Mouse (Mus musculus): Measurements from ENCODE around the gene Pfdn4. TPM values are rescaled to one million over a fixed set of nuclear protein-coding genes. Genes with fewer than 3 reads are reported as not detected.

Gene Pfdn4
- polyA plus RNA-seq, 1 experiment from 2014 or later = 118 TPM

DNA sequence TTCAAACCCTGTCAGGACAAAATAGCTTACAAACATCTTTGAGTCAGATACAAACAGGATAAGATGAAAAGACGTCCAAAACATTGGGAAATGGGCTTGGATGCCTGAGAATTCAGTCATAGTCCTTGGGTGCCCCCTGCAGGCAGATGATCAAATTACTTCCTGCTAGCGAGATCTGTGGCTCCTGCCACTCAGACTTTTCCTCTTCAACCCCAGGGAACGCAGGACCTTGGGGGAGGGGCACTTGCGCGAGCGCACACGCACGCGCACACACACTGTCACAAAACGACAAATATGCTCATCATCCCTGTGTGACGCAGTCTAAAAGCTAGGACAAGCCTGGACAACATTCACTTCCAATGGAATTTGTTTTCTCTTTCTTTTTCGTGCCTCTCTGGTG lies 12.6 kb downstream of the Pfdn4 start:
- H3K9me3 ChIP-seq (ENCODE audit: control insufficient read depth, low read length) = no peaks in the 10 kb centered on the region
- H3K4me3 ChIP-seq (ENCODE audit: low read depth, low read length) = peak overlapping the region; percentile 17
- no peak overlapping the region for H3K27ac ChIP-seq (ENCODE audit: low read depth, low read length)
- peak overlapping the region; percentile 35; the same call in 1 of the 2 replicates for H3K9ac ChIP-seq (ENCODE audit: low read length)
- peaks cover 14% of the 10 kb centered on the region; the same call in 1 of the 2 replicates for H3K4me1 ChIP-seq (ENCODE audit: control insufficient read depth, insufficient read depth, low read length)
- no peaks in the 10 kb centered on the region for H3K36me3 ChIP-seq (ENCODE audit: control insufficient read depth, insufficient read depth, low read length)
- ATAC-seq (ENCODE audit: low FRiP score) = 0 out of 2 replicates have a peak, but pooled peaks have one; percentile 31
- WGBS = 3% methylated on average over 12 of the region's 12 CpGs
- peak; percentile 99 for DNase-seq (ENCODE audit: low spot score, missing footprints)
- peak overlapping the region; percentile 46 for H3K4me2 ChIP-seq
- no peaks in the 10 kb centered on the region for H3K27me3 ChIP-seq (ENCODE audit: control insufficient read depth, insufficient read depth, low read length)

DNA sequence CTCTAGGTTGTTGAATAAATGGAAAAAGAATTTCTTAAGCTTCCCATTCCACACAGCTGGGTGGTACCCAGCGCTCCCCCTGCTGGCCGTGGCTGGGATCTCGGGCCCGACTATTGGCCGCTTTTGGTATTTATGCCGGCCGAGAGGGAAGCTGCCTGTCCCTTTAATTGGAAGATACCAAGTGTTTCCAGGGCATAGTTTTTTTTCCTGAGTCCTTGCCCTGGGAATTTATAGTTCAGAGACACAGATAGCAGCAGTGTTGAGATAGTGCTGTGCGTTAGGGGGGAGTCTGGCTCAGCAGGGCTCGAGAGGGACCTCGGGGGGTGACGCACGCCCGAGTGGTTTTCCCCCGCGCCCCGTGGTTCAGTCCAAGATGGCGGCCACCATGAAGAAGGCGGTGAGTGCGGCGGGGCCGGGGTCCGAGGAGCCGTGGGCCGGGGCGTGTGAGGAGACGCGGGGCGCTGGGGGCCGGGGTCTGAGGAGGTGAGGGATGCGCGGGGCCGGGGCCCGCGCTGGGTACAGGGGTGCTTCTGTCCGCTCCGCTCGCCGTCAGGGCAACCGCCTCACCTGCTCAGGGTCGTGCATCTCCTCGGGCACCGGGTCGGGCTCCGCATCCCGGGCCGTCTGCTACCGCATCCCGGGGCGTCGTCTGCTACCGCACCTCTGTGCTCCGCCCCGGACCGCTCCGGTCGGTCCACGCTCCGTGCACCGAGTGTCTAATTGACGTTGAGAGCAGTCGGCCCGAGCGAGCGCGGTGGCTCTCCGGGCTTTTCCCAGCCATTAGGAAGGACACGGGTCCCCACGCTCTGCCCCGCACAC lies 15.1 kb downstream of the Pfdn4 start:
- H3K27me3 ChIP-seq (ENCODE audit: control insufficient read depth, insufficient read depth, low read length) = no peaks in the 10 kb centered on the region
- DNase-seq (ENCODE audit: low spot score, missing footprints) (peak; percentile 100), ATAC-seq (ENCODE audit: low FRiP score) (peak; percentile 81)
- H3K4me1 ChIP-seq (ENCODE audit: control insufficient read depth, insufficient read depth, low read length) = peaks cover 14% of the 10 kb centered on the region; the same call in 1 of the 2 replicates
- under 1% methylated on average over 61 of the region's 69 CpGs for WGBS
- no peaks in the 10 kb centered on the region; the same call in 1 of the 2 replicates for H3K36me3 ChIP-seq (ENCODE audit: control insufficient read depth, insufficient read depth, low read length)
- peak overlapping the region; percentile 83 for H3K4me2 ChIP-seq
- peak overlapping the region; percentile 25; the same call in 1 of the 2 replicates for H3K27ac ChIP-seq (ENCODE audit: low read depth, low read length)
- peak overlapping the region; percentile 97 for H3K9ac ChIP-seq (ENCODE audit: low read length)
- peak overlapping the region; percentile 97 for H3K4me3 ChIP-seq (ENCODE audit: low read depth, low read length)
- no peaks in the 10 kb centered on the region for H3K9me3 ChIP-seq (ENCODE audit: control insufficient read depth, low read length)

DNA sequence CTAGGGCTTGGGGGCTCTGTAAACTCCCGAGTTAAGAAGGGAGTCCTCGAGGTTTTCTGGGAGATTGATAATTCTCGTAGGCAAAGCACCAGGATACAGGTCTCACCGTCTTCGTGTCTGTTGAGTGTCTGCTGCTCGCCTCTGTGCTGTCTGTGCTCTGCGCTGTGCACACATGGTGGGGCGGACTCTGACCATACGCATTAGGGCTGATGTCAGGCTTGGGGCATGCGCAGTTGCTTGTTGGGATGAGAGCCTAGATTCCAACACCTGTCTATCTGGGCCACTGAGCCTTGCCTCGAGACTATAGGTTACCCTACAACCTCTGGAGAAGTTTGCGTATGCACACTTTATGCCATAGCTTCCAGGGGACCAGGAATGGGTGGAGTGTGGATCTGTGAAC lies 17.5 kb downstream of the Pfdn4 start:
- DNase-seq (ENCODE audit: low spot score, missing footprints) (no peak), ATAC-seq (ENCODE audit: low FRiP score) (no peak)
- H3K27me3 ChIP-seq (ENCODE audit: control insufficient read depth, insufficient read depth, low read length) = no peaks in the 10 kb centered on the region
- no peaks in the 10 kb centered on the region for H3K9me3 ChIP-seq (ENCODE audit: control insufficient read depth, low read length)
- WGBS = 97% methylated on average over 12 of the region's 12 CpGs
- no peak overlapping the region for H3K4me3 ChIP-seq (ENCODE audit: low read depth, low read length)
- peaks cover 10% of the 10 kb centered on the region; the same call in 1 of the 2 replicates for H3K36me3 ChIP-seq (ENCODE audit: control insufficient read depth, insufficient read depth, low read length)
- H3K27ac ChIP-seq (ENCODE audit: low read depth, low read length) = no peak overlapping the region
- H3K4me2 ChIP-seq = no peak overlapping the region
- H3K4me1 ChIP-seq (ENCODE audit: control insufficient read depth, insufficient read depth, low read length) = peaks cover 14% of the 10 kb centered on the region; the same call in 1 of the 2 replicates
- H3K9ac ChIP-seq (ENCODE audit: low read length) = no peak overlapping the region

DNA sequence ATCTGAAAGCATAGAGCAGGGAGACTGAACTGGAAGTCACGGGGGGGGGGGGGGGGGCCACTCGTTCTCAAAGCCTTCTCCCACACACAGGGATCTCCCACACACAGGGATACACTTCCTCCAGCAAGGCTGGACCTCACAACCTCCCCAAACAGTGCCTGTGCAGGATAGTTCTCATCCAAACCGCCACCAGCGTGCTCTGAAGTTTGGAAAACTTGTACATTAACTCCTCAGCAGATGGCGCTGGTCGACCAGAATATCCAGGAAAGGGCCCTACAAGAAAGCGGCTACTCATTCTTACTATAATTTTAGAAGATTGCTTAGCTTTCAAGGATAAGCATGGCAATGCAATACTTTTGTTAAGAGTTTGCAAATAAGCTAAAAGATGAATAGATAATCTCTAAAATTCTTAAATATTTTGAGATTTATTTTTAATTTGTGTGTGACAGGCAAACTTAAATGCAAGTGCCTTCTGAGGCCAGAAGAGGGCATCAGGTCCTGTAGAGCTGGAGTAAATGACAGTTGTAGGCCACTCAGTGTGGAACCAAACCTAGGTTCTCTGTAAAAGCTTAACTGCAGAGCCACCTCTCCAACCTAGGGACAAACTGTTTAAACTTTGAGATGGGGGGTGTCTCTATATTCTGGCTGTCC lies 24.2 kb downstream of the Pfdn4 start:
- Histone ChIP-seq H3K9me3 (ENCODE audit: control insufficient read depth, low read length) (no peaks in the 10 kb centered on the region), H3K36me3 (ENCODE audit: control insufficient read depth, insufficient read depth, low read length) (peaks cover 16% of the 10 kb centered on the region), H3K9ac (ENCODE audit: low read length) (no peak overlapping the region), H3K4me3 (ENCODE audit: low read depth, low read length) (no peak overlapping the region), H3K4me1 (ENCODE audit: control insufficient read depth, insufficient read depth, low read length) (no peaks in the 10 kb centered on the region), H3K27me3 (ENCODE audit: control insufficient read depth, insufficient read depth, low read length) (no peaks in the 10 kb centered on the region), H3K4me2 (no peak overlapping the region), H3K27ac (ENCODE audit: low read depth, low read length) (no peak overlapping the region)
- peak; percentile 96 for DNase-seq (ENCODE audit: low spot score, missing footprints)
- ATAC-seq (ENCODE audit: low FRiP score) = peak; percentile 75
- 8% methylated on average over 7 of the region's 7 CpGs for WGBS

DNA sequence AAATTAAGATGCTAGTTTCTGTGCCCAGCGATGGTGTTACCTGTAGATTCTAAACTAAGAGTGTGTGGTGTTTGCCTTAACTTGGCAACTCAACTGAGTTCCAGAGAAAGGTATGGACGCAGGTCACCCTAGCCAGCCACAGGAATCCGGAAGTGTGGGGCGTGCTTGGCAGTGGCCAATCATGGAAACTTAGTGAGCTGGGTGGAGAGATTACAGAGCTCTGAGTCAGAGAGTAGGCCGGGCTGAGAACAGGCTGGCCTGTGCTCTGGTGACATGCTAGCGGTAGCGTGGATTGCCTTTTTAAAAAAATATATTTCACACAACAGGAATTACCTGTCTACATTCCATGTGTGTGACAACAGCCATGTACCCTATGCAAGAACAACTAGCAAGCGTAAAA lies 30.3 kb downstream of the Pfdn4 start:
- Histone ChIP-seq H3K27me3 (ENCODE audit: control insufficient read depth, insufficient read depth, low read length) (no peaks in the 10 kb centered on the region), H3K4me3 (ENCODE audit: low read depth, low read length) (no peak overlapping the region), H3K4me2 (no peak overlapping the region), H3K4me1 (ENCODE audit: control insufficient read depth, insufficient read depth, low read length) (no peaks in the 10 kb centered on the region), H3K36me3 (ENCODE audit: control insufficient read depth, insufficient read depth, low read length) (no peaks in the 10 kb centered on the region), H3K27ac (ENCODE audit: low read depth, low read length) (no peak overlapping the region), H3K9me3 (ENCODE audit: control insufficient read depth, low read length) (no peaks in the 10 kb centered on the region), H3K9ac (ENCODE audit: low read length) (no peak overlapping the region)
- WGBS = 94% methylated on average over 8 of the region's 8 CpGs
- ATAC-seq (ENCODE audit: low FRiP score) (no peak), DNase-seq (ENCODE audit: low spot score, missing footprints) (no peak)

DNA sequence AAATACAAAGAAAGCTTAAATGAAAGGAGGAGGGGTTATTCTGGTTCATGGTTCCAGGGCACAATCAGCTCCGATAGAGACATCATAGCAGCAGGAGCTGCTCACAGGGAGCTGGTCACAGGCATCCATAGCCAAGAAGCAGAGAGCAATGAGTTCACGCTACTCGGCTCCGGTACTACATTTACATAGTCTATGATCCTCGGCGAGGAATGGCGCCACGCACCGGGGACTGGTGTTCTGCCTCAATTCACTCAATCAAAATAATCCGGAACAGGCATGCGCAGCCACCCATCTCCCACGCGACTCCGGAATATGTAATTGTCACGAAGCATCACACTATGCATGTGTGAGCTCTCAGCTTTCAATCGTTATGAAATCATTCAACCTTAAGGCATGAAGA lies 31.8 kb downstream of the Pfdn4 start:
- Histone ChIP-seq H3K27ac (ENCODE audit: low read depth, low read length) (no peak overlapping the region), H3K27me3 (ENCODE audit: control insufficient read depth, insufficient read depth, low read length) (no peaks in the 10 kb centered on the region), H3K4me3 (ENCODE audit: low read depth, low read length) (no peak overlapping the region), H3K4me2 (no peak overlapping the region), H3K4me1 (ENCODE audit: control insufficient read depth, insufficient read depth, low read length) (no peaks in the 10 kb centered on the region), H3K9me3 (ENCODE audit: control insufficient read depth, low read length) (no peaks in the 10 kb centered on the region), H3K9ac (ENCODE audit: low read length) (no peak overlapping the region), H3K36me3 (ENCODE audit: control insufficient read depth, insufficient read depth, low read length) (no peaks in the 10 kb centered on the region)
- ATAC-seq (ENCODE audit: low FRiP score) (no peak), DNase-seq (ENCODE audit: low spot score, missing footprints) (no peak)
- 91% methylated on average over 16 of the region's 16 CpGs for WGBS

DNA sequence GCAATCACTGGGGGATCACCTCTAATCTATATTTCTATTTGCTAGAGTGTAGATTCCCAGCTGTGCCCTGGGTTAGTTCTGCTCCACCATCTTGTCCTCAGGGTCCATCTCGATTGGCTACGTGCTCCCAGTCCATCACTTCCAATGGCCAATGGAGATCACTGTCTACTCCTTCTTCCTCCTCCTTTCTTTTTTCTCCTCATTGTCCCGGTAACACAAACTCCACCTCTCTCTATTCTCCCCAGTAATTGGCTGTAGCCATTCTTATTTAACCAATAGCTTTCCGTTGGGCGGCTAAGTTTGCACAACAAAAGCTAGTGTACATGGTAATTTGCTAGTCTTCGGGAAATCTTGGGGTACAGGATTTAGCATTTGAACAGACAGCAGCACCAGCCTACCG lies 33.5 kb downstream of the Pfdn4 start:
- no peak for DNase-seq (ENCODE audit: low spot score, missing footprints)
- WGBS = 87% methylated on average over 7 of the region's 7 CpGs
- no peak for ATAC-seq (ENCODE audit: low FRiP score)

DNA sequence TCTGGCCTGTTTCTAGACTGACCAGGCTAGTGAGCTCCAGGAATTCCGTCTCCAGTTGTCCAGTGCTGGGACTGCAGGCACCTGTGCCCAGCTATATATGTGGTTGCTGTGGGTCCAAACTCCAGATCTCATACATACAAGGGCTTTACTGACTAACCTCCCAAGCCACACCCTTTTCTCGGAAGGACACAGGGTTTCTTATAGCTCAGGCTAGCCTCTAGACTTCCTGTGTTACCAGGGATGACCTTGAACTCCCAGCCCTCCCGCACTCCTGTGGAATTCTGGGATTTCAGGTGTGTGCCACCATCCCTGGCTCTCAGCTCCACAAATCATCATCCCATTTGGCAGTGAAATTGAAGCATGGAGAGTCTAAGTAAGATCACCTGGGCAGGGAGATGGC lies 34.0 kb downstream of the Pfdn4 start:
- Histone ChIP-seq H3K4me3 (ENCODE audit: low read depth, low read length) (no peak overlapping the region), H3K9ac (ENCODE audit: low read length) (no peak overlapping the region), H3K4me2 (no peak overlapping the region), H3K27me3 (ENCODE audit: control insufficient read depth, insufficient read depth, low read length) (no peaks in the 10 kb centered on the region), H3K4me1 (ENCODE audit: control insufficient read depth, insufficient read depth, low read length) (no peaks in the 10 kb centered on the region), H3K27ac (ENCODE audit: low read depth, low read length) (no peak overlapping the region), H3K36me3 (ENCODE audit: control insufficient read depth, insufficient read depth, low read length) (no peaks in the 10 kb centered on the region), H3K9me3 (ENCODE audit: control insufficient read depth, low read length) (no peaks in the 10 kb centered on the region)
- 95% methylated on average over 3 of the region's 3 CpGs for WGBS
- ATAC-seq (ENCODE audit: low FRiP score) (no peak), DNase-seq (ENCODE audit: low spot score, missing footprints) (no peak)

More for the DNA sequence above, 33.5 kb downstream of the Pfdn4 start:
- no peak overlapping the region for H3K4me3 ChIP-seq (ENCODE audit: low read depth, low read length)
- H3K27me3 ChIP-seq (ENCODE audit: control insufficient read depth, insufficient read depth, low read length) = no peaks in the 10 kb centered on the region
- no peaks in the 10 kb centered on the region for H3K36me3 ChIP-seq (ENCODE audit: control insufficient read depth, insufficient read depth, low read length)
- no peak overlapping the region for H3K27ac ChIP-seq (ENCODE audit: low read depth, low read length)
- no peaks in the 10 kb centered on the region for H3K9me3 ChIP-seq (ENCODE audit: control insufficient read depth, low read length)
- H3K4me1 ChIP-seq (ENCODE audit: control insufficient read depth, insufficient read depth, low read length) = no peaks in the 10 kb centered on the region
- no peak overlapping the region for H3K9ac ChIP-seq (ENCODE audit: low read length)
- H3K4me2 ChIP-seq = no peak overlapping the region
